Mouse (Mus musculus): Measurements from ENCODE around the gene Astl.

GRCm38 (mm10) chr2:127298056-127298455 is 40.4 kb upstream of the Astl start:
- no peak for TF ChIP-seq POLR2A (IDR thresholded peaks at IDR 0.05; ENCODE audit: extremely low read depth, insufficient read depth, low read length)
- TF ChIP-seq CTCF (IDR thresholded peaks at IDR 0.05; ENCODE audit: low read depth, low read length) = no peak

Data from liver, adult 2 months (tissue).